Mouse (Mus musculus) cerebellum, adult 9-11 months (tissue): Measurements from ENCODE around the gene Dpp3.
"Not testable (repeated sequence)": the region's sequence is repeated elsewhere in the genome, so short reads cannot be mapped to it uniquely, and the experiment has no call there.

Experiments
- DNase-seq: peaks from one replicate; pipeline ENCODE4 v3.0.0; 2022

Gene Dpp3

GRCm38 (mm10) chr19:4891798-4892197 lies 36.3 kb downstream of the Dpp3 start:
- no peak for DNase-seq

GRCm38 (mm10) chr19:4889791-4890190 lies 38.3 kb downstream of the Dpp3 start:
- no peak for DNase-seq

- DNase-seq, result no peak
Measured at GRCm38 (mm10) chr19:4883961-4884360, 44.1 kb downstream of the Dpp3 start.

DNA sequence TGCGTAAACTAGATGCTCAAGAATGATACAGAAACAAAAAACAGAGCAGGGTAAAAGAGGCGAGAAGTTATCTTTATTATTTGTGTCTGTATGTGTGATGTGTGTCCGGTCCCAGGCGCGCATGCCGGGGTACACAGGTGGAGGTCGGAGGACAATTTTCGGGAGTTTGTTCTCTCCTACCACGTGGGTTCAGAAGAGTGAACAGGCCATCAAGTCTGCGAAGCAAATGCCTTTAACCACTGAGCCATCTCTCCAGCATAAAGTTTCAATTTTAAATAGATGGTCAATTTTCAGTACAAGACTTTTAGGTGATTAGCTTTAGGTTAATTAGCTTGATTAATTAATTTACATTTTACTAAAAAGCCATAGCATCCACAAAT lies 48.8 kb downstream of the Dpp3 start:
- no peak for DNase-seq

DNA sequence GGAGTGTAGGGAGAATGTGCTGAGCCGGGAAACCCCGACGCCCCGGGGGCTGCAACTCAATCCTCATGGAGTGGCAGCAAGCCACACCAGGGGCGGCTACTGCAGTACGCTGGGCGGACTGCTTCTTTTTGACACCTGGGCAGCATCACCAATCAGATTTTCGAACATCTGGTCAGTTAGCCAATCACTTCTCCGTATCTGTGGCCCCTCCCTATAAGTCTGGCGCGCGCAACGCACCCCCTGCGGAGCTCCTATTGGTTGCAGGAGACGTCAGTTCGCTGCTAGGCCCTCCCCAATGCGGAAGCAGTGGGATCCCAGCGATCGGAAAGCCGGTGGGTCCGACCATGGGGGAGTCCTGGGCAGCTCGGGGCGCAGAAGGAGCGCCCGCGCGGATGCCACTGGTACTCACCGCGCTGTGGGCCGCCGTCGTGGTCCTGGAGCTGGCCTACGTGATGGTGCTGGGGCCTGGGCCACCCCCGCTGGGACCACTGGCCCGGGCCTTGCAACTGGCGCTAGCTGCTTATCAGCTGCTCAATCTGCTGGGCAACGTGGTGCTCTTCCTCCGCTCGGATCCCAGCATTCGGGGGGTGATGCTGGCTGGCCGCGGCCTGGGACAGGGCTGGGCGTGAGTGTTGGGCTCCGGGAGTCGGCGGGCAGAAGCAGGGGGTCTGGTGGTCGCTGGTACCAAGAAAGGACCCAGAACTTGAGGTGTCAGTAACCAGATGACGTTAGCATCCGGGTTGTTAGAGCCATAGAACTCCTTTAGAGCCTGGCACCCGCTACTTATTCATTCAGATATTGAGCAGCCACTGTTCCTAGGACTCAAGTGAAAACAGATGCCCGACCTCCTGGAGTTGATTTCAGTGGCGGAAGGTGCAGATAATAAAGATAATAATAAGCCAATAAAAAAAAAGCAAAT lies 49.4 kb downstream of the Dpp3 start, which contains the start of gene Zdhhc24:
TSS of gene Zdhhc24 (plus strand) at position 264 of the 919 bp plus-strand sequence.
- peak; percentile 95 for DNase-seq

GRCm38 (mm10) chr19:4877785-4878184 lies 50.3 kb downstream of the Dpp3 start, which contains the start of gene Actn3:
Gene Actn3 (minus strand): TSS chr19:4877909.
- no peak for DNase-seq

- no peak for DNase-seq
Measured at GRCm38 (mm10) chr19:4876755-4877154, 51.3 kb downstream of the Dpp3 start.

DNA sequence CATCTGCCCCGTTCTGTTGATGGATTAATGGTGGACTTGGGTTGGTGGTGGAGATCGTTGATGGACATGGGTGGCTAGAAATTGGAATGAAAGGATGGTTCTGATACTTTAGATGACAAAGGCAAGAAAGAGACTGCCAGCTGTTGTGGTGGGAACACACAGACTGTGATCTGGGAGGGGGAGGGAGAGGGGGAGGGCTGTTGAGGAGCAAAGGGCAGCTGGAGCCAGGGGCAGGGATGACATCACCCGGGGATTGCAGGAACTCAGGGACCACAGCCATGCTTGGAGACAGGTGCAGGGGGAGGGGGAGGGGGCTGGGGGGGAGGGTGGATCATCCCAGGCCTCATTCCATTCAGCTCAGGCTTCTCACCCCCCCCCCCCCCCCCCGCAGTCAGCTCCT lies 51.8 kb downstream of the Dpp3 start:
- DNase-seq, result no peak

GRCm38 (mm10) chr19:4874613-4875012 lies 53.5 kb downstream of the Dpp3 start:
- not testable (repeated sequence) for DNase-seq

DNA sequence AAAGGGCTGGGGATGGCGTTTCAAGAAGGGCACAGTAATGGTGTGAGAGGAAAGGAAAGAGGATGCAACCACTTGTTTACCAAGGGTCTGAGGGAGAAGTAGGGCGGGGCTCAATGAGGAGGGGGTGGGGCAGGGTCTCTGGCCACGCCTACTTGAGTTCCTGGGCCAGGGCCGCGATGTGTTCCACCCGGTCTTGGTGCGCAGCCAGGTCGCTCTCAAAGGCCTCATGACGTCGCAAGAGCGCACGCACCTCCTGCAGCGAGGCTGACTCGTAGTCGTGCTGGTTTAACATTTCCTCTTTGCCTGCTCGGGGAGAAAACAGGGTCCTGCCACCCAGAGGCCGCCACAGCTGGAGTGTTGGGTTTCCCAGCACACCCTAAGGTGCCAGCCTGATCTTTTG lies 62.9 kb downstream of the Dpp3 start:
- DNase-seq, result no peak

DNA sequence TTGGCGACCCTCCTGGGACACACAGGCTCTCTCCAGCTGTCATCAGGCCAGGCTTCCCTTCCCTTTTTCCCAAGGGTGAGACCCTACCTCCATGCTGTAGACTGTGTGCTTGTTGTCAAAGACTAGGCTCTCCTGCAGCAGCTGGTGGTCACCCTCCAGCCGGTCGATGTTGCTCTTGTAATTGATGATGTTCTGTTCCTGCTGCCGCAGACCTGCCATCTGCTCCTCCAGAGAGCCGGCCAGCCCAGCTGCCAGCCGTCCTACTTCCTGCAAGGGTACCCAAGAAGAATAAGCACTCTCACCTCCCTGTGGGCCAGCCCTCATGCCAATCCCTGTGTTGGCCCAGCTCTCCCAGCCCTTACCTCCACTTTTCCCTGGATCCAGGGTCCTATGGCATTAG lies 65.0 kb downstream of the Dpp3 start:
- DNase-seq, result no peak

- DNase-seq, result no peak
Measured at GRCm38 (mm10) chr19:4859081-4859480, 69.0 kb downstream of the Dpp3 start.
